Mouse (Mus musculus) neural tube, embryonic 14.5 days (tissue): Measurements from ENCODE around the gene Prdm16. TPM values are rescaled to one million over a fixed set of nuclear protein-coding genes. Genes with fewer than 3 reads are reported as not detected.

Experiments
- ATAC-seq: fragments of 200-750 bp; cut with Nextera tagmentation; 2 replicates; pipeline ENCODE4 v1.8.0; 2017; ENCODE audit warnings: low read depth, mild to moderate bottlenecking, moderate TSS enrichment, moderate library complexity
- H3K27ac ChIP-seq: fragments of 300-500 bp; sonication (generic); 2 replicates; pipeline ENCODE4 v1.5.1; 2014; ENCODE audit warnings: low read depth, mild to moderate bottlenecking, control low read depth, low read length, moderate library complexity, mixed read lengths
- H3K27me3 ChIP-seq: fragments of 300-500 bp; sonication (generic); 2 replicates; pipeline ENCODE4 v1.6.1; 2014; ENCODE audit warnings: low read length; ENCODE audit not compliant: control insufficient read depth, insufficient read depth
- H3K36me3 ChIP-seq: fragments of 300-500 bp; sonication (generic); 2 replicates; pipeline ENCODE4 v1.6.1; 2014; ENCODE audit warnings: low read length, mixed read lengths; ENCODE audit not compliant: control insufficient read depth, insufficient read depth
- H3K4me1 ChIP-seq: fragments of 300-500 bp; sonication (generic); 2 replicates; pipeline ENCODE4 v1.6.1; 2014; ENCODE audit warnings: low read length; ENCODE audit not compliant: control insufficient read depth, insufficient read depth
- H3K4me2 ChIP-seq: fragments of 300-500 bp; sonication (generic); 2 replicates; pipeline ENCODE4 v1.6.1; 2014; ENCODE audit warnings: mild to moderate bottlenecking, low read depth, low read length, control low read depth
- H3K4me3 ChIP-seq: fragments of 300-500 bp; sonication (generic); 2 replicates; pipeline ENCODE4 v1.5.1; 2014; ENCODE audit warnings: low read depth, low read length, control low read depth, mixed read lengths
- H3K9ac ChIP-seq: fragments of 300-500 bp; sonication (generic); replicated peaks from 2 replicates; pipeline ENCODE4 v1.6.1; 2014; ENCODE audit warnings: low read depth, mild to moderate bottlenecking, control low read depth, low read length, mixed read lengths
- H3K9me3 ChIP-seq: fragments of 300-500 bp; sonication (generic); 2 replicates; pipeline ENCODE4 v1.6.1; 2016; ENCODE audit warnings: low read length; ENCODE audit not compliant: control insufficient read depth
- WGBS: fragments of 180-500 bp; shearing (Covaris S2); extraction: QIAGEN DNeasy Blood & Tissue Kit; methylation state at CpG from one replicate; pipeline ENCODE4 v1.1.7; 2014; 5-methylcytosine and 5-hydroxymethylcytosine counted together
- polyA plus RNA-seq: library from polyadenylated mRNA; unstranded; fragments of >200 nt; fragmentation: Nextera tagmentation; extraction: Ambion mirVana; gene quantifications from 2 replicates; pipeline ENCODE4 v1.2.1, GENCODE M21; 2014

Prdm16 gene
- polyA plus RNA-seq, 1 experiment from 2014 or later, result 4.6 TPM

DNA sequence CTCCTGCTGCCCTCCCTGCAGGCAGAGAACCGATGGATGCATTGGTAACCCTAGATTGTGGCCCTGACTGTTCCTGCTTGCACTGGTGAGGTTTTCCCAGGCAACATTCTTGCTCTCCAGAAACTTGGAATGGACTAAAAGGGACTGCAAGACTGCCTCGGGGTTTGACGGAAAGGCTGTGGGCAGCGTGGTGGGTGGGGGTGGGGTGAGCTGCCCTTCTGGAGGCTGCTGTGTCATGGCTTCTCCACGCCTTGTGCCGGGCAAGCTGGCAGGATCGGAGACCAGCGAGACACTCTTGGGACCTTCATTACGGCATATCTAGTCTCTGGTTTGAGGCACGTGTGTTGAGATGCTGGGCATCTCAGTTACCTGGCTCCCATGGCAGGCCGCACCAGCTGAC is 237.0 kb downstream of the Prdm16 start:
- no peaks in the 10 kb centered on the region for H3K27me3 ChIP-seq
- WGBS, result 86% methylated on average over 11 of the region's 11 CpGs
- ATAC-seq, result no peak

GRCm38 (mm10) chr4:154396652-154397301 is 239.9 kb downstream of the Prdm16 start:
- Histone ChIP-seq H3K27ac (no peak overlapping the region), H3K27me3 (no peaks in the 10 kb centered on the region), H3K4me3 (no peak overlapping the region), H3K4me2 (no peak overlapping the region), H3K4me1 (peaks cover 16% of the 10 kb centered on the region), H3K36me3 (no peaks in the 10 kb centered on the region), H3K9me3 (no peaks in the 10 kb centered on the region), H3K9ac (no peak overlapping the region)
- peak; percentile 33; the same call in 1 of the 2 replicates for ATAC-seq
- WGBS, result 79% methylated on average over 14 of the region's 14 CpGs

More for the DNA sequence above, 237.0 kb downstream of the Prdm16 start:
- Histone ChIP-seq H3K27ac (no peak overlapping the region), H3K9ac (no peak overlapping the region), H3K9me3 (no peaks in the 10 kb centered on the region), H3K4me3 (no peak overlapping the region), H3K4me2 (no peak overlapping the region), H3K4me1 (peaks cover 22% of the 10 kb centered on the region), H3K36me3 (no peaks in the 10 kb centered on the region)

DNA sequence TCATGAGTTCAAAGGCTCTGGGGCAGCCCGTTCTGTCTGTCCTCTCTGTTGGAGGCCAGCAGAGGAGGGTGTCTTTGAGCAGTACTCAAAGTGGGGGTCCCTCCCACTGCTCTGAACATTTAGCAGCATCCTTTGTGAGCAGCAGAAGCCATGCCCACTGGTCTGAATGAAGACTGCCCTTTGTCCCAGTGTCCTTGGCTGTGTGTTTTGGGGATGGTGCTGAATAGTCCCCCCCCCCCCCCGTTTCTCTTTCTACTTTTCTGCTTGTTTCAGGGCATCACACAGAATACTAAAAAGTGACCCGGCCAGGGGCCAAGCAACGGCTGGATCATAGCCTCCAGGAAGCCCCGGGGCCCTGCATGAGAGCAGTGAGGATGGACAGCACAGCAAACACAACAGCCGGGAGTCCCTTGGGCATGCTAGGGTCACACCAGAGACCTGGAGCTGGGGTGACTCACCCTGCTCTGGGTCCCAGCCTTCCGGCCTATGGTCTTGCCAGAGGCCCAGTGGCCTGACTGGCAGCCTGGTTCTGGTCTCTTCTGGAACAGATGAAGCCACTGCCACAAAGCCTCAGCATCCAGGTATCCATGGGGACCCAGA is 242.4 kb downstream of the Prdm16 start:
- WGBS, result 44% methylated on average over 7 of the region's 7 CpGs
- Histone ChIP-seq H3K9me3 (no peaks in the 10 kb centered on the region), H3K36me3 (no peaks in the 10 kb centered on the region), H3K4me3 (no peak overlapping the region), H3K4me1 (peaks cover 20% of the 10 kb centered on the region), H3K4me2 (no peak overlapping the region), H3K27me3 (no peaks in the 10 kb centered on the region), H3K9ac (no peak overlapping the region), H3K27ac (no peak overlapping the region)
- no peak for ATAC-seq

DNA sequence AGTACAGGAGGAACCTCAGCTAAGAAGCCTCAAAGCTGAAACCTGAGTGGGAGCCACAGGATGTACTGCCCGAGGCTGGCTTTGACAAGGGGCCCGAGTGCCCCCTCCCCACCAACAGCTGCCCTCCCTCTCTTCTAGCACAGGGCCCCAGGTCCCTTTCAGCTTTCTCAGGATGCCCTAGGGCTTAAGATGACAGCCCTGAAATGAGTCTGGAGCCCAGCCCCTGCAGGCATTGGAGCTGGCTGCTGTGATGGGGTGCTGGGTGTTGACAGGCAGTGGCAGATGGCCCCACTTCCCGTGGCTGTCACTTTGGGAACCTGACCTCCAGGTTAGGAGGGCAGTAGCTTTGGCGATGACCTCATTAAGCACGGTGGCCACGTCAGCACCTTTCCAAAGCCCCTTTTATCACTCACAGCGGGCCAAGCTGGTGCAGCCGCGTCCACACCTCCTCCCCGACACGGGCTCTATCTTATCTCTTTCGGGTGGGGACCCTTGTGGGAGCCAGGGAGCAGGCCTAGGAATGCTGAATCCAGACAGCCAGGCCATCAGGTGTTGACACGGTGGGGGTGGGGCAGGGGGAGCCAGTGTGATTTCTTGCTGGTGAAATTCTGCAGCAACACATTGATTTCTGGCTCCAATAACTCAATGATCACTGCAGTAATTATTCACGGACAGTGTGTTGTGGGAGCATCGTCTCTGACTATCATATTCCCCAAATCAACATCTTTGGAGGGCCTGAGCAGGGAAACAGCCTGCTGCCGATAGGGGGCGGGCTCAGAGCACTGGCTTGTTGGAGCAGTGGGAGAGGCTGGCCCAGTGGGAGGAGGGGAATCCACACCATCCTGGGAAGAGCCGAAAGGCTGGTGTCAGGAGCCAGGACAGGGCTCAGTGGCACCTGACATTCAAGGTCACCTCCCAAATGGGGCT is 243.2 kb downstream of the Prdm16 start:
- Histone ChIP-seq H3K4me3 (no peak overlapping the region), H3K9me3 (no peaks in the 10 kb centered on the region), H3K4me2 (no peak overlapping the region), H3K27ac (no peak overlapping the region), H3K27me3 (no peaks in the 10 kb centered on the region), H3K9ac (no peak overlapping the region), H3K4me1 (peaks cover 20% of the 10 kb centered on the region), H3K36me3 (no peaks in the 10 kb centered on the region)
- ATAC-seq, result no peak
- 37% methylated on average over 18 of the region's 18 CpGs for WGBS

- 79% methylated on average over 1 of the region's 1 CpGs for WGBS
- peaks cover 20% of the 10 kb centered on the region for H3K4me1 ChIP-seq
Measured at GRCm38 (mm10) chr4:154392641-154393040, 244.0 kb downstream of the Prdm16 start.

GRCm38 (mm10) chr4:154390333-154391080 is 246.2 kb downstream of the Prdm16 start:
- Histone ChIP-seq H3K9me3 (no peaks in the 10 kb centered on the region), H3K4me2 (no peak overlapping the region), H3K27ac (no peak overlapping the region), H3K4me1 (peaks cover 22% of the 10 kb centered on the region), H3K9ac (no peak overlapping the region; the same call in 1 of the 2 replicates), H3K27me3 (no peaks in the 10 kb centered on the region), H3K4me3 (no peak overlapping the region), H3K36me3 (no peaks in the 10 kb centered on the region)
- peak; percentile 49; the same call in 1 of the 2 replicates for ATAC-seq
- 6% methylated on average over 20 of the region's 20 CpGs for WGBS

More at GRCm38 (mm10) chr4:154392641-154393040, 244.0 kb downstream of the Prdm16 start:
- Histone ChIP-seq H3K27me3 (no peaks in the 10 kb centered on the region), H3K36me3 (no peaks in the 10 kb centered on the region), H3K9ac (no peak overlapping the region), H3K9me3 (no peaks in the 10 kb centered on the region), H3K4me2 (no peak overlapping the region), H3K4me3 (no peak overlapping the region), H3K27ac (no peak overlapping the region)
- ATAC-seq, result no peak

DNA sequence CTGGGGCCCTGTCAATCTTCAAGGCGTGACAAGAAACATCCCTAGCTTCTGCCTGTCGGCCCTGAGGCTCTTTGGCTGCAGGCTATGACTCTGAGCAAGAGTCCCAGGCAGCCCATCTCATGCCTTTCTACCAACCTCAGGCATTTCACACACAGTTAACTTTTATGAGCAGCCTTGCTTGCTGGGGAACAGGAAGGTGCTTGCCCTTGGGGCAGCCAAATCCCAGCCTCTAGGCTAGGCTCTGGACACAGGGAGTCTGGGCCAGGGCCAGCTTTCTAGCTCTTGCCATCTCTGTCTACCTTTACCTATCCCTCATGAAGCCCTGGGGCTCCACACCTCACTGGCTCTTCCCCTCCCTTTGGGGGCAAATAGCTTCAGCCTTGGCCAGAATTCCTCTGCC is 247.0 kb downstream of the Prdm16 start:
- Histone ChIP-seq H3K4me1 (peaks cover 22% of the 10 kb centered on the region), H3K27ac (0 out of 2 replicates have a peak overlapping the region, but pooled peaks have one; percentile 7), H3K4me3 (no peak overlapping the region), H3K9me3 (no peaks in the 10 kb centered on the region), H3K36me3 (no peaks in the 10 kb centered on the region), H3K27me3 (no peaks in the 10 kb centered on the region), H3K4me2 (no peak overlapping the region), H3K9ac (no peak overlapping the region)
- 41% methylated on average over 2 of the region's 2 CpGs for WGBS
- no peak for ATAC-seq

DNA sequence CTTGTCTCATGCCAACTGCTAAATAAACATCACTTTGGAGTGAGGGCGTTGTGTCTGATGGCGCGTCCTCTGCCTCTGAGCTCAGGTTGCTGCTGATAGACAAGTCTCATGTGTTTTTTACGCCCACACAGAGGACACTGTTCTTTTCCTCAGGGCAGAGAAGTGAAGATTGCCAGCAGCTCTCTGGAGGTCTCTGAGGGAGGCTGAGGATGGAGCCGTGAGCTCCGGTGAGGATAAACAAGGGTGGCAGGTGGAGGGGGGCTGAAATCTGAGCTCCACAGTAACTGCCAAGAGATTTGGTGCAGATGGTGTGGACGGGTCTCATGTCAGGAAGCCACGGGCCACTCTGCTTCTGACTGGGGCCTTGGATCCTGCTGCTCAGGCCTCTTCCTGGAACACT is 249.9 kb downstream of the Prdm16 start:
- WGBS, result 48% methylated on average over 8 of the region's 8 CpGs
- Histone ChIP-seq H3K4me2 (no peak overlapping the region), H3K9me3 (no peaks in the 10 kb centered on the region), H3K36me3 (no peaks in the 10 kb centered on the region), H3K9ac (no peak overlapping the region), H3K4me3 (no peak overlapping the region), H3K27ac (no peak overlapping the region), H3K4me1 (peaks cover 19% of the 10 kb centered on the region), H3K27me3 (no peaks in the 10 kb centered on the region)
- no peak for ATAC-seq
